Mouse (Mus musculus): Measurements from ENCODE around the gene Prl8a9.

Prl8a9 gene

GRCm38 (mm10) chr13:27564506-27564905 is at the start of gene Prl8a9:
Gene Prl8a9, minus strand, starts transcription at chr13:27564606.
- DNase-seq (ENCODE audit: low spot score), result no peak

- no peak for DNase-seq (ENCODE audit: low spot score)
Observed at GRCm38 (mm10) chr13:27610482-27610881, 46.1 kb upstream of the Prl8a9 start, which contains the start of gene Prl7b1. Gene Prl7b1, minus strand, starts transcription at chr13:27610582.

- no peak for DNase-seq (ENCODE audit: low spot score)
Observed at GRCm38 (mm10) chr13:27582071-27582470, 17.7 kb upstream of the Prl8a9 start, which contains the start of gene Prl8a1. Gene Prl8a1, minus strand, starts transcription at chr13:27582171.

GRCm38 (mm10) chr13:27553336-27553735 is 11.1 kb downstream of the Prl8a9 start:
- DNase-seq (ENCODE audit: low spot score), result no peak

- DNase-seq (ENCODE audit: low spot score), result no peak
Observed at GRCm38 (mm10) chr13:27523156-27523555, 41.2 kb downstream of the Prl8a9 start.

GRCm38 (mm10) chr13:27513117-27513516 is 51.3 kb downstream of the Prl8a9 start, which contains the start of gene Prl8a8:
Gene Prl8a8, minus strand, starts transcription at chr13:27513217.
- DNase-seq (ENCODE audit: low spot score), result no peak

Data from adipocyte (in vitro differentiated cells).